Mouse (Mus musculus) megakaryocyte-erythroid progenitor cell, adult 5-6 weeks (primary cell): ENCODE measurements around the gene Gdf15. TPM values are rescaled to one million over a fixed set of nuclear protein-coding genes. Genes with fewer than 3 reads are reported as not detected.
A peak's percentile ranks its signal among the peaks of the same experiment; 100 is the strongest.
"Not testable (repeated sequence)": the region's sequence is repeated elsewhere in the genome, so short reads cannot be mapped to it uniquely, and the experiment has no call there.

Experiments used
- ATAC-seq: replicated peaks from 2 replicates; pipeline ENCODE4 v1.8.0; 2016; ENCODE audit warnings: mild to moderate bottlenecking, inconsistent platforms; ENCODE audit not compliant: severe bottlenecking, poor library complexity, low FRiP score, low TSS enrichment
- total RNA-seq, 2 experiments: library from RNA; stranded (forward) in 1 of 2; stranded (reverse) in 1 of 2; fragments of 200-1000, 215-1000 nt in 1 of 2; fragments of >200 nt in 1 of 2; fragmentation: Nextera tagmentation in 1 of 2; gene quantifications; 2 replicates each; pipeline ENCODE4 v1.2.3; 2014 to 2017

The Gdf15 gene
- total RNA-seq, 2 experiments from 2014 or later: not detected

- ATAC-seq: no peak
These were observed 36.4 kb downstream of the Gdf15 start for GRCm38 (mm10) chr8:70595811-70596210.

- 0 out of 2 replicates have a peak, but pooled peaks have one; percentile 7 for ATAC-seq
These were observed 37.4 kb downstream of the Gdf15 start for GRCm38 (mm10) chr8:70594621-70595564.

GRCm38 (mm10) chr8:70593961-70594609 lies 38.2 kb downstream of the Gdf15 start, which contains the start of gene Isyna1:
Gene Isyna1, plus strand, starts transcription at chr8:70594373.
- peak; percentile 80 for ATAC-seq

GRCm38 (mm10) chr8:70593173-70593572 lies 39.1 kb downstream of the Gdf15 start:
- no peak for ATAC-seq

GRCm38 (mm10) chr8:70591569-70591968 lies 40.7 kb downstream of the Gdf15 start:
- ATAC-seq: no peak

- not testable (repeated sequence) for ATAC-seq
These were observed 44.3 kb downstream of the Gdf15 start for GRCm38 (mm10) chr8:70587955-70588354.

- peak; percentile 84 for ATAC-seq
These were observed 47.0 kb downstream of the Gdf15 start for GRCm38 (mm10) chr8:70585258-70585652.

GRCm38 (mm10) chr8:70584606-70585257 lies 47.5 kb downstream of the Gdf15 start:
- no peak for ATAC-seq

GRCm38 (mm10) chr8:70583476-70584387 lies 48.5 kb downstream of the Gdf15 start:
- ATAC-seq: no peak

Other genes starting within 250 kb of the Gdf15 start
- gene Crtc1, start 192.9 kb downstream of the Gdf15 start, total RNA-seq (2014; fragmentation: Nextera tagmentation): 15.6 and 21.7 TPM in 2 replicates
- gene Crtc1, start 192.9 kb downstream of the Gdf15 start, total RNA-seq (2017): 1.1 and 1.3 TPM in 2 replicates
- gene Klhl26, start 155.5 kb downstream of the Gdf15 start, total RNA-seq (2014; fragmentation: Nextera tagmentation): 8.4 and 9.5 TPM in 2 replicates
- 6.0 and 8.2 TPM in 2 replicates for gene Klhl26, start 155.5 kb downstream of the Gdf15 start, total RNA-seq (2017)
- gene Tmem59l, start 145.1 kb downstream of the Gdf15 start, total RNA-seq (2014; fragmentation: Nextera tagmentation): not detected in 2 replicates
- not detected in 2 replicates for gene Tmem59l, start 145.1 kb downstream of the Gdf15 start, total RNA-seq (2017)
- gene Crlf1, start 139.3 kb downstream of the Gdf15 start, total RNA-seq (2014; fragmentation: Nextera tagmentation): 0.30 and 2.3 TPM in 2 replicates
- gene Crlf1, start 139.3 kb downstream of the Gdf15 start, total RNA-seq (2017): not detected in 2 replicates
- gene Rex1bd, start 125.7 kb downstream of the Gdf15 start, total RNA-seq (2014; fragmentation: Nextera tagmentation): 53.5 and 57.0 TPM in 2 replicates
- 25.8 and 48.7 TPM in 2 replicates for gene Rex1bd, start 125.7 kb downstream of the Gdf15 start, total RNA-seq (2017)
- gene Uba52, start 121.7 kb downstream of the Gdf15 start, total RNA-seq (2014; fragmentation: Nextera tagmentation): 2,751 and 3,393 TPM in 2 replicates
- 4,463 and 5,230 TPM in 2 replicates for gene Uba52, start 121.7 kb downstream of the Gdf15 start, total RNA-seq (2017)
- 140 and 265 TPM in 2 replicates for gene Fkbp8, start 104.7 kb downstream of the Gdf15 start, total RNA-seq (2014; fragmentation: Nextera tagmentation)
- 172 and 176 TPM in 2 replicates for gene Fkbp8, start 104.7 kb downstream of the Gdf15 start, total RNA-seq (2017)
- gene Kxd1, start 104.5 kb downstream of the Gdf15 start, total RNA-seq (2014; fragmentation: Nextera tagmentation): 78.1 and 81.8 TPM in 2 replicates
- 65.5 and 93.7 TPM in 2 replicates for gene Kxd1, start 104.5 kb downstream of the Gdf15 start, total RNA-seq (2017)
- 14.7 and 22.0 TPM in 2 replicates for gene Ell, start 93.0 kb downstream of the Gdf15 start, total RNA-seq (2014; fragmentation: Nextera tagmentation)
- 7.9 and 10.7 TPM in 2 replicates for gene Ell, start 93.0 kb downstream of the Gdf15 start, total RNA-seq (2017)
- 74.1 and 91.0 TPM in 2 replicates for gene Isyna1, start 38.1 kb downstream of the Gdf15 start, total RNA-seq (2014; fragmentation: Nextera tagmentation)
- 36.5 and 51.5 TPM in 2 replicates for gene Isyna1, start 38.1 kb downstream of the Gdf15 start, total RNA-seq (2017)
- 39.7 and 83.5 TPM in 2 replicates for gene Ssbp4, start 23.6 kb downstream of the Gdf15 start, total RNA-seq (2014; fragmentation: Nextera tagmentation)
- 77.5 and 98.5 TPM in 2 replicates for gene Ssbp4, start 23.6 kb downstream of the Gdf15 start, total RNA-seq (2017)
- gene Lrrc25, start 16.3 kb downstream of the Gdf15 start, total RNA-seq (2014; fragmentation: Nextera tagmentation): 0.37 and 0.69 TPM in 2 replicates
- gene Lrrc25, start 16.3 kb downstream of the Gdf15 start, total RNA-seq (2017): 0.15 and 0.61 TPM in 2 replicates
- gene Pgpep1, start 27.9 kb upstream of the Gdf15 start, total RNA-seq (2014; fragmentation: Nextera tagmentation): 6.3 and 8.8 TPM in 2 replicates
- gene Pgpep1, start 27.9 kb upstream of the Gdf15 start, total RNA-seq (2017): 4.6 and 5.1 TPM in 2 replicates
- gene Lsm4, start 40.8 kb upstream of the Gdf15 start, total RNA-seq (2014; fragmentation: Nextera tagmentation): 286 and 287 TPM in 2 replicates
- gene Lsm4, start 40.8 kb upstream of the Gdf15 start, total RNA-seq (2017): 240 and 290 TPM in 2 replicates
- gene Jund, start 66.5 kb upstream of the Gdf15 start, total RNA-seq (2014; fragmentation: Nextera tagmentation): 18.8 and 34.4 TPM in 2 replicates
- 44.8 and 48.7 TPM in 2 replicates for gene Jund, start 66.5 kb upstream of the Gdf15 start, total RNA-seq (2017)
- gene Iqcn, start 71.0 kb upstream of the Gdf15 start, total RNA-seq (2014; fragmentation: Nextera tagmentation): not detected in 2 replicates
- gene Iqcn, start 71.0 kb upstream of the Gdf15 start, total RNA-seq (2017): not detected in 2 replicates
- not detected in 2 replicates for gene Gm3336, start 86.1 kb upstream of the Gdf15 start, total RNA-seq (2014; fragmentation: Nextera tagmentation)
- not detected in 2 replicates for gene Gm3336, start 86.1 kb upstream of the Gdf15 start, total RNA-seq (2017)
- 0.28 TPM in 1 of 2 replicates, not detected in the other for gene Pde4c, start 91.3 kb upstream of the Gdf15 start, total RNA-seq (2014; fragmentation: Nextera tagmentation)
- not detected in 2 replicates for gene Pde4c, start 91.3 kb upstream of the Gdf15 start, total RNA-seq (2017)
- gene Rab3a, start 122.2 kb upstream of the Gdf15 start, total RNA-seq (2014; fragmentation: Nextera tagmentation): 1.8 and 7.0 TPM in 2 replicates
- gene Rab3a, start 122.2 kb upstream of the Gdf15 start, total RNA-seq (2017): 1.2 and 2.8 TPM in 2 replicates
- gene Mpv17l2, start 128.5 kb upstream of the Gdf15 start, total RNA-seq (2014; fragmentation: Nextera tagmentation): 58.3 and 111 TPM in 2 replicates
- gene Mpv17l2, start 128.5 kb upstream of the Gdf15 start, total RNA-seq (2017): 4.3 and 17.6 TPM in 2 replicates
- 30.7 and 51.4 TPM in 2 replicates for gene Pik3r2, start 144.3 kb upstream of the Gdf15 start, total RNA-seq (2014; fragmentation: Nextera tagmentation)
- gene Pik3r2, start 144.3 kb upstream of the Gdf15 start, total RNA-seq (2017): 29.2 and 33.9 TPM in 2 replicates
- 44.0 and 54.3 TPM in 2 replicates for gene Mast3, start 172.6 kb upstream of the Gdf15 start, total RNA-seq (2014; fragmentation: Nextera tagmentation)
- 6.2 and 7.3 TPM in 2 replicates for gene Mast3, start 172.6 kb upstream of the Gdf15 start, total RNA-seq (2017)
- 0.31 and 0.79 TPM in 2 replicates for gene Il12rb1, start 176.0 kb upstream of the Gdf15 start, total RNA-seq (2014; fragmentation: Nextera tagmentation)
- gene Il12rb1, start 176.0 kb upstream of the Gdf15 start, total RNA-seq (2017): 1.6 and 2.0 TPM in 2 replicates
- 27.6 and 29.1 TPM in 2 replicates for gene Arrdc2, start 207.3 kb upstream of the Gdf15 start, total RNA-seq (2014; fragmentation: Nextera tagmentation)
- gene Arrdc2, start 207.3 kb upstream of the Gdf15 start, total RNA-seq (2017): 8.0 and 11.8 TPM in 2 replicates
- 0.32 TPM in 1 of 2 replicates, not detected in the other for gene Kcnn1, start 230.8 kb upstream of the Gdf15 start, total RNA-seq (2014; fragmentation: Nextera tagmentation)
- 2.9 TPM in 1 of 2 replicates, not detected in the other for gene Kcnn1, start 230.8 kb upstream of the Gdf15 start, total RNA-seq (2017)
- 28.5 and 47.9 TPM in 2 replicates for gene Ccdc124, start 241.5 kb upstream of the Gdf15 start, total RNA-seq (2014; fragmentation: Nextera tagmentation)
- gene Ccdc124, start 241.5 kb upstream of the Gdf15 start, total RNA-seq (2017): 30.8 and 51.1 TPM in 2 replicates